Mouse (Mus musculus) hindbrain, embryonic 11.5 days (tissue): Measurements from ENCODE around the gene Pum3. TPM values are rescaled to one million over a fixed set of nuclear protein-coding genes. Genes with fewer than 3 reads are reported as not detected.
"Not testable (repeated sequence)": the region's sequence is repeated elsewhere in the genome, so short reads cannot be mapped to it uniquely, and the experiment has no call there.

ENCODE experiments used
- ATAC-seq: fragments of 200-750 bp; cut with Nextera tagmentation; 2 replicates; pipeline ENCODE4 v1.8.0; 2017; ENCODE audit warnings: mild to moderate bottlenecking, moderate TSS enrichment, moderate library complexity; ENCODE audit not compliant: low FRiP score
- DNase-seq: peaks from one replicate; pipeline ENCODE4 v3.0.0-alpha.2; 2015; ENCODE audit warnings: low spot score
- H3K27ac ChIP-seq: fragments of 300-500 bp; sonication (generic); 2 replicates; pipeline ENCODE4 v1.5.1; 2014; ENCODE audit warnings: mild to moderate bottlenecking, low read depth, low read length
- H3K27me3 ChIP-seq: fragments of 300-500 bp; sonication (generic); 2 replicates; pipeline ENCODE4 v1.6.1; 2014; ENCODE audit warnings: mild to moderate bottlenecking, low read length, moderate library complexity, mixed read lengths; ENCODE audit not compliant: control insufficient read depth, insufficient read depth
- H3K36me3 ChIP-seq: fragments of 300-500 bp; sonication (generic); 2 replicates; pipeline ENCODE4 v1.6.1; 2014; ENCODE audit warnings: mild to moderate bottlenecking, low read length, moderate library complexity, mixed read lengths; ENCODE audit not compliant: control insufficient read depth, insufficient read depth
- H3K4me1 ChIP-seq: fragments of 300-500 bp; sonication (generic); replicated peaks from 2 replicates; pipeline ENCODE4 v1.6.1; 2014; ENCODE audit warnings: low read length, mixed read lengths; ENCODE audit not compliant: control insufficient read depth, insufficient read depth
- H3K4me2 ChIP-seq: fragments of 300-500 bp; sonication (generic); replicated peaks from 2 replicates; pipeline ENCODE4 v1.6.1; 2014; ENCODE audit warnings: mild to moderate bottlenecking, low read depth, low read length
- H3K4me3 ChIP-seq: fragments of 300-500 bp; sonication (generic); 2 replicates; pipeline ENCODE4 v1.5.1; 2014; ENCODE audit warnings: low read depth, low read length
- H3K9ac ChIP-seq: fragments of 300-500 bp; sonication (generic); 2 replicates; pipeline ENCODE4 v1.6.1; 2014; ENCODE audit warnings: low read depth, low read length
- H3K9me3 ChIP-seq: fragments of 300-500 bp; sonication (generic); 2 replicates; pipeline ENCODE4 v1.6.1; 2016; ENCODE audit warnings: low read length; ENCODE audit not compliant: control insufficient read depth
- WGBS: fragments of 180-500 bp; shearing (Covaris S2); extraction: QIAGEN DNeasy Blood & Tissue Kit; methylation state at CpG from one replicate; pipeline ENCODE4 v1.1.7; 2014; 5-methylcytosine and 5-hydroxymethylcytosine counted together
- polyA plus RNA-seq: library from polyadenylated mRNA; unstranded; fragments of >200 nt; fragmentation: Nextera tagmentation; extraction: Ambion mirVana; gene quantifications from 2 replicates; pipeline ENCODE4 v1.2.1, GENCODE M21; 2014

The Pum3 gene
- polyA plus RNA-seq, 1 experiment from 2014 or later = 78.3 TPM

GRCm38 (mm10) chr19:27397797-27398196, 31.8 kb downstream of the Pum3 start:
- no peak overlapping the region for H3K4me2 ChIP-seq
- H3K27ac ChIP-seq = no peak overlapping the region
- no peaks in the 10 kb centered on the region for H3K27me3 ChIP-seq
- H3K9me3 ChIP-seq = no peaks in the 10 kb centered on the region
- WGBS = 91% methylated on average over 9 of the region's 9 CpGs
- H3K4me1 ChIP-seq = no peaks in the 10 kb centered on the region
- ATAC-seq = no peak
- no peak for DNase-seq
- H3K9ac ChIP-seq = no peak overlapping the region
- peaks cover 9% of the 10 kb centered on the region for H3K36me3 ChIP-seq
- no peak overlapping the region for H3K4me3 ChIP-seq

- no peak overlapping the region for H3K27ac ChIP-seq
- no peak overlapping the region for H3K9ac ChIP-seq
- H3K4me1 ChIP-seq = no peaks in the 10 kb centered on the region
- H3K4me3 ChIP-seq = no peak overlapping the region
- no peak for DNase-seq
- H3K27me3 ChIP-seq = no peaks in the 10 kb centered on the region
- peaks cover 9% of the 10 kb centered on the region for H3K36me3 ChIP-seq
- no peaks in the 10 kb centered on the region for H3K9me3 ChIP-seq
- no peak overlapping the region for H3K4me2 ChIP-seq
- 85% methylated on average over 5 of the region's 5 CpGs for WGBS
- no peak for ATAC-seq
Measured at GRCm38 (mm10) chr19:27397223-27397622, 32.4 kb downstream of the Pum3 start.

- H3K4me3 ChIP-seq = no peak overlapping the region
- H3K27me3 ChIP-seq = no peaks in the 10 kb centered on the region
- WGBS = 87% methylated on average over 2 of the region's 2 CpGs
- no peak for ATAC-seq
- H3K27ac ChIP-seq = no peak overlapping the region
- no peak for DNase-seq
- H3K9me3 ChIP-seq = no peaks in the 10 kb centered on the region
- no peak overlapping the region for H3K9ac ChIP-seq
- H3K36me3 ChIP-seq = peaks cover 9% of the 10 kb centered on the region
- no peak overlapping the region for H3K4me2 ChIP-seq
- H3K4me1 ChIP-seq = no peaks in the 10 kb centered on the region
Measured at GRCm38 (mm10) chr19:27396719-27397118, 32.9 kb downstream of the Pum3 start.

GRCm38 (mm10) chr19:27395936-27396335, 33.7 kb downstream of the Pum3 start:
- no peak overlapping the region for H3K27ac ChIP-seq
- DNase-seq (no peak), ATAC-seq (no peak)
- peaks cover 9% of the 10 kb centered on the region for H3K36me3 ChIP-seq
- no peaks in the 10 kb centered on the region for H3K4me1 ChIP-seq
- no peak overlapping the region for H3K4me2 ChIP-seq
- no peaks in the 10 kb centered on the region for H3K27me3 ChIP-seq
- no peak overlapping the region for H3K4me3 ChIP-seq
- WGBS = 91% methylated on average over 5 of the region's 5 CpGs
- H3K9ac ChIP-seq = no peak overlapping the region
- H3K9me3 ChIP-seq = no peaks in the 10 kb centered on the region

- Histone ChIP-seq H3K27me3 (no peaks in the 10 kb centered on the region), H3K9ac (no peak overlapping the region), H3K36me3 (peaks cover 9% of the 10 kb centered on the region), H3K4me1 (no peaks in the 10 kb centered on the region), H3K4me3 (no peak overlapping the region), H3K9me3 (no peaks in the 10 kb centered on the region), H3K4me2 (no peak overlapping the region), H3K27ac (no peak overlapping the region)
- ATAC-seq (no peak), DNase-seq (peak; percentile 13)
- WGBS = 90% methylated on average over 8 of the region's 8 CpGs
Measured at GRCm38 (mm10) chr19:27395481-27395880, 34.1 kb downstream of the Pum3 start.

GRCm38 (mm10) chr19:27394341-27394990, 35.2 kb downstream of the Pum3 start:
- Histone ChIP-seq H3K27me3 (no peaks in the 10 kb centered on the region), H3K4me2 (no peak overlapping the region), H3K27ac (no peak overlapping the region), H3K9ac (no peak overlapping the region), H3K4me1 (no peaks in the 10 kb centered on the region), H3K36me3 (peaks cover 5% of the 10 kb centered on the region), H3K4me3 (no peak overlapping the region), H3K9me3 (no peaks in the 10 kb centered on the region)
- DNase-seq (no peak), ATAC-seq (no peak)
- 94% methylated on average over 7 of the region's 7 CpGs for WGBS

GRCm38 (mm10) chr19:27392431-27392830, 37.2 kb downstream of the Pum3 start:
- H3K9me3 ChIP-seq = no peaks in the 10 kb centered on the region
- H3K27me3 ChIP-seq = no peaks in the 10 kb centered on the region
- no peak overlapping the region for H3K4me3 ChIP-seq
- no peak for ATAC-seq
- H3K27ac ChIP-seq = no peak overlapping the region
- 82% methylated on average over 2 of the region's 2 CpGs for WGBS
- H3K4me1 ChIP-seq = no peaks in the 10 kb centered on the region
- no peak overlapping the region for H3K4me2 ChIP-seq
- H3K36me3 ChIP-seq = peaks cover under 1% of the 10 kb centered on the region; the same call in 1 of the 2 replicates
- no peak for DNase-seq
- H3K9ac ChIP-seq = no peak overlapping the region

GRCm38 (mm10) chr19:27391344-27391743, 38.3 kb downstream of the Pum3 start:
- ATAC-seq = no peak
- H3K4me2 ChIP-seq = no peak overlapping the region
- H3K36me3 ChIP-seq = peaks cover 2% of the 10 kb centered on the region; the same call in 1 of the 2 replicates
- H3K9ac ChIP-seq = no peak overlapping the region
- no peak overlapping the region for H3K4me3 ChIP-seq
- H3K9me3 ChIP-seq = no peaks in the 10 kb centered on the region
- WGBS = 94% methylated on average over 2 of the region's 2 CpGs
- no peak for DNase-seq
- H3K4me1 ChIP-seq = no peaks in the 10 kb centered on the region
- no peaks in the 10 kb centered on the region for H3K27me3 ChIP-seq
- no peak overlapping the region for H3K27ac ChIP-seq

GRCm38 (mm10) chr19:27389566-27389965, 40.1 kb downstream of the Pum3 start:
- H3K36me3 ChIP-seq, H3K27ac ChIP-seq, DNase-seq: not testable (repeated sequence)

More at GRCm38 (mm10) chr19:27389566-27389965, 40.1 kb downstream of the Pum3 start:
- not testable (repeated sequence) for H3K27me3 ChIP-seq, H3K9me3 ChIP-seq, ATAC-seq, H3K4me2 ChIP-seq, H3K4me1 ChIP-seq, H3K4me3 ChIP-seq, H3K9ac ChIP-seq
- 95% methylated on average over 4 of the region's 4 CpGs for WGBS
